Mouse (Mus musculus): ENCODE results near the gene Arhgap44. TPM values are rescaled to one million over a fixed set of nuclear protein-coding genes. Genes with fewer than 3 reads are reported as not detected.

Arhgap44 gene
- total and polyA plus RNA-seq, 2 experiments from 2014 or later = 23.0 to 40.7 TPM

GRCm38 (mm10) chr11:65198026-65198425 is 35.3 kb upstream of the Arhgap44 start:
- no peak overlapping the region for H3K4me2 ChIP-seq (ENCODE audit: low read depth, low read length)
- H3K4me1 ChIP-seq (ENCODE audit: insufficient read depth, low read length) = no peaks in the 10 kb centered on the region
- H3K9ac ChIP-seq (replicated peaks; ENCODE audit: low read length) = no peak overlapping the region
- no peaks in the 10 kb centered on the region for H3K9me3 ChIP-seq (ENCODE audit: low read length)
- no peak overlapping the region for H3K4me3 ChIP-seq (ENCODE audit: low read length)
- WGBS = 88% methylated on average over 3 of the region's 3 CpGs
- no peaks in the 10 kb centered on the region for H3K36me3 ChIP-seq (ENCODE audit: insufficient read depth, low read length)
- ATAC-seq (no peak), DNase-seq (ENCODE audit: low spot score) (no peak)
- H3K27ac ChIP-seq = no peak overlapping the region
- TF ChIP-seq CTCF (IDR thresholded peaks at IDR 0.05; ENCODE audit: low read depth) = no peak
- no peaks in the 10 kb centered on the region for H3K27me3 ChIP-seq (ENCODE audit: insufficient read depth, low read length)

GRCm38 (mm10) chr11:65197280-65197679 is 34.5 kb upstream of the Arhgap44 start:
- peak; percentile 86 for DNase-seq (ENCODE audit: low spot score)
- H3K27ac ChIP-seq = no peak overlapping the region
- no peak overlapping the region for H3K4me3 ChIP-seq (ENCODE audit: low read length)
- H3K4me2 ChIP-seq (ENCODE audit: low read depth, low read length) = no peak overlapping the region
- no peaks in the 10 kb centered on the region for H3K9me3 ChIP-seq (ENCODE audit: low read length)
- 8% methylated on average over 3 of the region's 3 CpGs for WGBS
- H3K27me3 ChIP-seq (ENCODE audit: insufficient read depth, low read length) = no peaks in the 10 kb centered on the region
- no peak overlapping the region for H3K9ac ChIP-seq (replicated peaks; ENCODE audit: low read length)
- H3K36me3 ChIP-seq (ENCODE audit: insufficient read depth, low read length) = no peaks in the 10 kb centered on the region
- peak; percentile 59; the same call in 1 of the 2 replicates for ATAC-seq
- H3K4me1 ChIP-seq (ENCODE audit: insufficient read depth, low read length) = no peaks in the 10 kb centered on the region
- peak; percentile 96 for TF ChIP-seq CTCF (IDR thresholded peaks at IDR 0.05; ENCODE audit: low read depth)

DNA sequence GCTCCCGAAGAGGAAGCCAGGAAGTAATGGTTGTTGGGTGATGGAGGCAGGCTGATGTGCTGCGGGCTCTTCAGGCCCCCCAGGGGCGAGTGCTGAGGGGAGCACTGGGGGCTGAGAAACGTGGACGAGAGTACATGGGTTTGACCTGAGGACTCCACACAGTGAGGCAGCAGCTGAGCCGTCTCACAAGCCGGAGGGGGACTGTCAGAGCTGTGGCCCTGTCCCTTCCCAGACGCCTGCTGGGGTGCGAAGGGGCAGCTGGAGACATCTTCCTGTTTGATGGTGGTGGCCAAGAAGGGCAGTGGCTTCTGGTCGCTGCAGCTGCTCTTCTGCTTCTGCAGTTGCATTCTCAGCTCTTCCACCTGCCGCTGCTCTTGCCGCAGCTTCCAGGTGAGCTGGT is 24.2 kb upstream of the Arhgap44 start:
- Histone ChIP-seq H3K9me3 (ENCODE audit: low read length) (no peaks in the 10 kb centered on the region), H3K27ac (no peak overlapping the region), H3K27me3 (ENCODE audit: insufficient read depth, low read length) (no peaks in the 10 kb centered on the region), H3K4me3 (ENCODE audit: low read length) (no peak overlapping the region), H3K36me3 (ENCODE audit: insufficient read depth, low read length) (no peaks in the 10 kb centered on the region), H3K4me2 (ENCODE audit: low read depth, low read length) (no peak overlapping the region), H3K4me1 (ENCODE audit: insufficient read depth, low read length) (no peaks in the 10 kb centered on the region), H3K9ac (replicated peaks; ENCODE audit: low read length) (no peak overlapping the region)
- DNase-seq (ENCODE audit: low spot score) (no peak), ATAC-seq (no peak)
- no peak for TF ChIP-seq CTCF (IDR thresholded peaks at IDR 0.05; ENCODE audit: low read depth)
- 79% methylated on average over 12 of the region's 12 CpGs for WGBS

DNA sequence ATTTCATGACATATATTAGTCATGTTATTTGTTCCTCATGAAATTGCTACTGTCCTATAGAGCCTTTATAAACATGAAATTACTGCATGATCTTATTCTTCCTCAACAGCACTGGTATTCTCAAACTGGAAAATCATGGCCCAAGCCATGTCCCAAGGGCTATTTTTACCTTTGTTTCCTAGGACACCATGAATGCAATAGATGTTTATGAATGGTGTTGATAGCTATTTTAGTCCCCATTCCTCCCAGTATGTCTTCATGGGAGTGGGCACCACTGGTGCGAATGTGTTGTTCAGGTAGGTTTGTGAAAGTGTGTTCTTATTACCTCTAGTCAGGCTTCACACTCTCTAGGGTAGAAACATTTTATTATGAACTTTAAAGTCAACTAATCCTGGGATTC is 22.4 kb upstream of the Arhgap44 start:
- no peak for DNase-seq (ENCODE audit: low spot score)
- Histone ChIP-seq H3K4me1 (ENCODE audit: insufficient read depth, low read length) (no peaks in the 10 kb centered on the region), H3K4me3 (ENCODE audit: low read length) (no peak overlapping the region), H3K4me2 (ENCODE audit: low read depth, low read length) (no peak overlapping the region), H3K27ac (no peak overlapping the region), H3K27me3 (ENCODE audit: insufficient read depth, low read length) (no peaks in the 10 kb centered on the region), H3K36me3 (ENCODE audit: insufficient read depth, low read length) (no peaks in the 10 kb centered on the region), H3K9me3 (ENCODE audit: low read length) (no peaks in the 10 kb centered on the region), H3K9ac (replicated peaks; ENCODE audit: low read length) (no peak overlapping the region)
- 95% methylated on average over 1 of the region's 1 CpGs for WGBS
- no peak for ATAC-seq
- TF ChIP-seq CTCF (IDR thresholded peaks at IDR 0.05; ENCODE audit: low read depth) = no peak

- Histone ChIP-seq H3K4me2 (ENCODE audit: low read depth, low read length) (no peak overlapping the region), H3K27ac (no peak overlapping the region), H3K36me3 (ENCODE audit: insufficient read depth, low read length) (no peaks in the 10 kb centered on the region), H3K9me3 (ENCODE audit: low read length) (no peaks in the 10 kb centered on the region), H3K9ac (replicated peaks; ENCODE audit: low read length) (no peak overlapping the region), H3K4me3 (ENCODE audit: low read length) (no peak overlapping the region), H3K4me1 (ENCODE audit: insufficient read depth, low read length) (no peaks in the 10 kb centered on the region), H3K27me3 (ENCODE audit: insufficient read depth, low read length) (no peaks in the 10 kb centered on the region)
- no peak for TF ChIP-seq CTCF (IDR thresholded peaks at IDR 0.05; ENCODE audit: low read depth)
- DNase-seq (ENCODE audit: low spot score) (no peak), ATAC-seq (no peak)
- WGBS = 86% methylated on average over 4 of the region's 4 CpGs
Measured at GRCm38 (mm10) chr11:65170121-65170750, 7.5 kb upstream of the Arhgap44 start.

DNA sequence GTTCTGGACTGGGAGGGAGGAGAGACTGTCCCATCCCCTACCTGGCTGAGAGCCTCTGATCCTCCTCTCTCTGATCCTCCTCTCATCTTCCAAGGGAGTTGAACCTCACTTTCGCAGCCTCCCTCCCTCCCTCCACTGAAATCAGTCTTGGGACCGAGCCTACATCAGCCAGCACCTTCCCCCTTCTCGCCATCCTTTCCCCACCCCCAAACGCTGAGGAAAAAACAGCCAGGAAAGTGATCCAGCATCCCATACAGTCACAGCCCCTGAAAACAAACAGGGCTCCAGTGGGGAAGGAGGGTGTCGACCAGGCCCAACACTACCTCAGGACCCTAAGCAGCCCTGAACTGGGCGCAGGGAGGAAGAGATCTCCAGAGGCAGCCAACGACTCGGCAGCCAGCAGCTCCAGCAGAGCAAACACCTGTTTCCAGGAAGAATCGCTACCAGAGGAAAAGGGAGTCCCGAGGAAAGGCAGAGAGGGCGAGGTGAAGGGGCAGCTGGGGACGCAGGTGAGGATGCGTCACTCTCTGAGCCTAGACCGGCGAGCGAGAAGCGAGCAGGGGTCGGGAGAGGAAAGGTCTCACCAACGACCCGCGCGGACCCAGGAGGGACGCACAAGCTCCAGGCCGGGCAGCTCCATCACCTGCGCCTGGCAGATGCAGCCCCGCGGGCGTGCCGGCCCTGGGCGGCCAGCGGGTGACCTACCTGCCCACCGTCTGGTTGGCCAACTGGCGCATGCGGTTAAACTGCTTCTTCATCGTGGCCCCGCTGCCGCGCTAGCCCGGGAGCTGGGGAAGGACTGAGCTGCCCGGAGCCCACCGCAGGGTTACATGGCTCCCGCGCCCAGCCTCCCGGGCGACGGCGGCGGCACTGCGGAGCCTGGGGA is 637 bp downstream of the Arhgap44 start:
- no peak for TF ChIP-seq CTCF (IDR thresholded peaks at IDR 0.05; ENCODE audit: low read depth)
- peak; percentile 76 for ATAC-seq
- H3K4me2 ChIP-seq (ENCODE audit: low read depth, low read length) = peak overlapping the region; percentile 89
- no peaks in the 10 kb centered on the region for H3K27me3 ChIP-seq (ENCODE audit: insufficient read depth, low read length)
- no peaks in the 10 kb centered on the region for H3K36me3 ChIP-seq (ENCODE audit: insufficient read depth, low read length)
- H3K9ac ChIP-seq (replicated peaks; ENCODE audit: low read length) = peak overlapping the region; percentile 92
- no peaks in the 10 kb centered on the region for H3K9me3 ChIP-seq (ENCODE audit: low read length)
- H3K4me3 ChIP-seq (ENCODE audit: low read length) = peak overlapping the region; percentile 95
- H3K27ac ChIP-seq = peak overlapping the region; percentile 83
- peak; percentile 48 for DNase-seq (ENCODE audit: low spot score)
- 1% methylated on average over 41 of the region's 49 CpGs for WGBS
- H3K4me1 ChIP-seq (ENCODE audit: insufficient read depth, low read length) = peaks cover 11% of the 10 kb centered on the region; the same call in 1 of the 2 replicates

Data from hindbrain, postnatal 0 days (tissue).